ENCODE assay signal across 19 mouse cellular contexts in genomic region chr4:149062406-149063318, GRCm38 (mm10). TPM values are rescaled to one million over a fixed set of nuclear protein-coding genes. Genes with fewer than 3 reads are reported as not detected.
DNase-seq lines count a peak whose midpoint lies in the region; ATAC-seq and TF ChIP-seq lines count a peak whose summit lies in the region.
"Had no signal": no experiment of that assay in that cellular context is flagged by ENCODE, and none has a peak within 500 bp of the region (broad histone marks: within the 10 kb centered on the region; RNA-seq: fewer than 3 reads in every experiment).

No protein-coding gene starts in this region.

- no peak for TF ChIP-seq CTCF in hindbrain, postnatal 0 days (IDR thresholded peaks at IDR 0.05; ENCODE audit: low read depth)
- no peak for TF ChIP-seq CTCF in lung, postnatal 0 days (IDR thresholded peaks at IDR 0.05)
- TF ChIP-seq CTCF in midbrain, postnatal 0 days (IDR thresholded peaks at IDR 0.05), result no peak

- no peaks in the 10 kb centered on the region for H3K27me3 ChIP-seq in hindbrain, embryonic 13.5 days
- no peaks in the 10 kb centered on the region for H3K27me3 ChIP-seq in hindbrain, postnatal 0 days (ENCODE audit: insufficient read depth, low read length)
- H3K27me3 ChIP-seq in lung, postnatal 0 days (replicated peaks; ENCODE audit: insufficient read depth, low read length), result no peaks in the 10 kb centered on the region
- no peaks in the 10 kb centered on the region for H3K27me3 ChIP-seq in neural tube, embryonic 13.5 days
- no peaks in the 10 kb centered on the region for H3K27me3 ChIP-seq in midbrain, postnatal 0 days (ENCODE audit: insufficient read depth, low read length)
- H3K27me3 ChIP-seq: hindbrain, embryonic 12.5 days; liver, embryonic 13.5 days; neural tube, embryonic 12.5 days had no signal

- ATAC-seq in hindbrain, embryonic 13.5 days (ENCODE audit: low FRiP score), result no peak
- ATAC-seq in hindbrain, postnatal 0 days, result no peak
- ATAC-seq in lung, postnatal 0 days, result peak; percentile 75
- no peak for ATAC-seq in neural tube, embryonic 13.5 days (ENCODE audit: low read depth)
- ATAC-seq in midbrain, postnatal 0 days (ENCODE audit: low FRiP score), result no peak
- ATAC-seq: forebrain, embryonic 13.5 days had no signal

- peaks cover 68% of the 10 kb centered on the region for H3K4me1 ChIP-seq in hindbrain, embryonic 13.5 days (replicated peaks)
- H3K4me1 ChIP-seq in hindbrain, postnatal 0 days (ENCODE audit: insufficient read depth, low read length), result peaks cover 12% of the 10 kb centered on the region
- no peaks in the 10 kb centered on the region; the same call in 1 of the 2 replicates for H3K4me1 ChIP-seq in lung, postnatal 0 days (ENCODE audit: insufficient read depth, low read depth, low read length)
- H3K4me1 ChIP-seq in neural tube, embryonic 13.5 days (replicated peaks), result peaks cover 79% of the 10 kb centered on the region
- H3K4me1 ChIP-seq in midbrain, postnatal 0 days (ENCODE audit: insufficient read depth, low read length), result no peaks in the 10 kb centered on the region; the same call in 1 of the 2 replicates

- TF ChIP-seq EP300 in lung, postnatal 0 days (IDR thresholded peaks at IDR 0.05), result no peak

- H3K4me2 ChIP-seq in hindbrain, embryonic 13.5 days, result no peak overlapping the region
- no peak overlapping the region for H3K4me2 ChIP-seq in hindbrain, postnatal 0 days (ENCODE audit: low read depth, low read length)
- H3K4me2 ChIP-seq in lung, postnatal 0 days (replicated peaks; ENCODE audit: low read depth, low read length), result no peak overlapping the region
- H3K4me2 ChIP-seq in neural tube, embryonic 13.5 days, result no peak overlapping the region
- no peak overlapping the region for H3K4me2 ChIP-seq in midbrain, postnatal 0 days (ENCODE audit: low read depth, low read length, poor library complexity, severe bottlenecking)
- H3K4me2 ChIP-seq: forebrain, embryonic 13.5 days; hindbrain, embryonic 12.5 days; liver, embryonic 13.5 days; neural tube, embryonic 12.5 days had no signal

- H3K9ac ChIP-seq in hindbrain, embryonic 13.5 days, result peak overlapping the region; percentile 46; the same call in 1 of the 2 replicates
- no peak overlapping the region for H3K9ac ChIP-seq in hindbrain, postnatal 0 days (replicated peaks; ENCODE audit: low read length)
- no peak overlapping the region for H3K9ac ChIP-seq in lung, postnatal 0 days (replicated peaks; ENCODE audit: low read depth)
- peak overlapping the region; percentile 31; the same call in 1 of the 2 replicates for H3K9ac ChIP-seq in neural tube, embryonic 13.5 days
- H3K9ac ChIP-seq in midbrain, postnatal 0 days (replicated peaks; ENCODE audit: low read length, poor library complexity, severe bottlenecking), result no peak overlapping the region
- H3K9ac ChIP-seq: forebrain, embryonic 13.5 days; hindbrain, embryonic 12.5 days; liver, embryonic 13.5 days; neural tube, embryonic 12.5 days had no signal

- intact Hi-C loops in left cerebral cortex, postnatal 14 days (cut with DNase I), result loop anchor here (5.0 kb wide), 1 partner anchor 320 kb away; no protein-coding TSS in a partner anchor

- DNase-seq in hindbrain, postnatal 0 days (ENCODE audit: low spot score), result no peak
- peak; percentile 72 for DNase-seq in lung, postnatal 0 days (ENCODE audit: low spot score)
- DNase-seq in lung, postnatal 36 days, result no peak
- no peak for DNase-seq in right cerebral cortex, postnatal 25 days
- DNase-seq in left cerebral cortex, postnatal 14 days (ENCODE audit: low spot score in 2 of 2), result no peak
- no peak for DNase-seq in midbrain, postnatal 0 days (ENCODE audit: low spot score)
- DNase-seq: adrenal gland, postnatal 25 days; cerebellum, adult 18-20 months; gastrocnemius, postnatal 14 days; kidney, postnatal 10 days; liver, embryonic 13.5 days; lung, postnatal 10 days; right cerebral cortex, postnatal 4 days had no signal

- peak overlapping the region; percentile 30; the same call in 1 of the 2 replicates for H3K27ac ChIP-seq in hindbrain, embryonic 13.5 days
- no peak overlapping the region for H3K27ac ChIP-seq in hindbrain, postnatal 0 days
- no peak overlapping the region for H3K27ac ChIP-seq in lung, postnatal 0 days (ENCODE audit: low read length)
- peak overlapping the region; percentile 63 for H3K27ac ChIP-seq in neural tube, embryonic 13.5 days (replicated peaks)
- H3K27ac ChIP-seq in midbrain, postnatal 0 days (ENCODE audit: low read depth, low read length), result no peak overlapping the region
- H3K27ac ChIP-seq: forebrain, embryonic 13.5 days; hindbrain, embryonic 12.5 days; left cerebral cortex, adult 2 months; liver, embryonic 13.5 days; neural tube, embryonic 12.5 days had no signal

- no peaks in the 10 kb centered on the region for H3K36me3 ChIP-seq in hindbrain, embryonic 13.5 days
- no peaks in the 10 kb centered on the region for H3K36me3 ChIP-seq in hindbrain, postnatal 0 days (ENCODE audit: insufficient read depth, low read length)
- H3K36me3 ChIP-seq in lung, postnatal 0 days (ENCODE audit: insufficient read depth, low read length), result no peaks in the 10 kb centered on the region
- no peaks in the 10 kb centered on the region for H3K36me3 ChIP-seq in neural tube, embryonic 13.5 days
- H3K36me3 ChIP-seq in midbrain, postnatal 0 days (ENCODE audit: insufficient read depth, low read length), result no peaks in the 10 kb centered on the region
- H3K36me3 ChIP-seq: hindbrain, embryonic 12.5 days; neural tube, embryonic 12.5 days had no signal

- H3K9me3 ChIP-seq in hindbrain, embryonic 13.5 days, result no peaks in the 10 kb centered on the region
- H3K9me3 ChIP-seq in hindbrain, postnatal 0 days (ENCODE audit: low read length), result no peaks in the 10 kb centered on the region
- no peaks in the 10 kb centered on the region for H3K9me3 ChIP-seq in lung, postnatal 0 days (ENCODE audit: low read length)
- H3K9me3 ChIP-seq in neural tube, embryonic 13.5 days, result no peaks in the 10 kb centered on the region
- no peaks in the 10 kb centered on the region for H3K9me3 ChIP-seq in midbrain, postnatal 0 days (ENCODE audit: low read length)
- H3K9me3 ChIP-seq: forebrain, embryonic 13.5 days; hindbrain, embryonic 12.5 days; liver, embryonic 13.5 days; neural tube, embryonic 12.5 days had no signal

- no peak overlapping the region for H3K4me3 ChIP-seq in hindbrain, embryonic 13.5 days
- H3K4me3 ChIP-seq in hindbrain, postnatal 0 days (ENCODE audit: low read length), result no peak overlapping the region
- H3K4me3 ChIP-seq in lung, postnatal 0 days (ENCODE audit: low read depth, low read length), result no peak overlapping the region
- no peak overlapping the region for H3K4me3 ChIP-seq in neural tube, embryonic 13.5 days
- no peak overlapping the region for H3K4me3 ChIP-seq in midbrain, postnatal 0 days (ENCODE audit: low read depth, low read length)
- H3K4me3 ChIP-seq: forebrain, embryonic 13.5 days; hindbrain, embryonic 12.5 days; left cerebral cortex, adult 2 months; liver, embryonic 13.5 days; neural tube, embryonic 12.5 days had no signal

- 55% methylated on average over 21 of the region's 21 CpGs for WGBS in hindbrain, embryonic 13.5 days
- 66% methylated on average over 21 of the region's 21 CpGs for WGBS in hindbrain, postnatal 0 days
- WGBS in lung, postnatal 0 days, result 46% methylated on average over 21 of the region's 21 CpGs
- WGBS in neural tube, embryonic 13.5 days, result 47% methylated on average over 21 of the region's 21 CpGs
- WGBS in midbrain, postnatal 0 days, result 70% methylated on average over 21 of the region's 21 CpGs

RNA-seq across cellular contexts. Expression of gene Pex14, which starts 37.0 kb away (rescaled TPM):
- 52.6 and 57.7 TPM in 2 replicates for polyA plus RNA-seq in hindbrain, embryonic 13.5 days (2015; fragmentation: Nextera tagmentation; extraction: Ambion mirVana)
- total RNA-seq in hindbrain, postnatal 0 days (2014; rRNA removed), result 70.4 and 81.7 TPM in 2 replicates
- 62.1 and 62.9 TPM in 2 replicates for polyA plus RNA-seq in hindbrain, postnatal 0 days (2015; fragmentation: Nextera tagmentation; extraction: Ambion mirVana)
- 38.9 TPM in 2 replicates for polyA plus RNA-seq in lung, postnatal 0 days (2015; fragmentation: Nextera tagmentation; extraction: Ambion mirVana)
- 50.5 and 52.9 TPM in 2 replicates for polyA plus RNA-seq in neural tube, embryonic 13.5 days (2015; fragmentation: Nextera tagmentation; extraction: Ambion mirVana)
- 10 to 100 TPM; 36.5 to 41.7 TPM for total RNA-seq in left cerebral cortex, postnatal 14 days (2021)
- 74.0 and 75.5 TPM in 2 replicates for total RNA-seq in midbrain, postnatal 0 days (2014; rRNA removed)
- polyA plus RNA-seq in midbrain, postnatal 0 days (2015; fragmentation: Nextera tagmentation; extraction: Ambion mirVana), result 62.5 and 67.2 TPM in 2 replicates

RNA-seq across cellular contexts. Expression of gene Dffa, which starts 41.3 kb away (rescaled TPM):
- polyA plus RNA-seq in hindbrain, embryonic 13.5 days (2015; fragmentation: Nextera tagmentation; extraction: Ambion mirVana), result 27.0 and 29.1 TPM in 2 replicates
- 11.4 and 16.6 TPM in 2 replicates for total RNA-seq in hindbrain, postnatal 0 days (2014; rRNA removed)
- polyA plus RNA-seq in hindbrain, postnatal 0 days (2015; fragmentation: Nextera tagmentation; extraction: Ambion mirVana), result 22.9 and 26.9 TPM in 2 replicates
- 21.5 and 22.8 TPM in 2 replicates for polyA plus RNA-seq in lung, postnatal 0 days (2015; fragmentation: Nextera tagmentation; extraction: Ambion mirVana)
- polyA plus RNA-seq in neural tube, embryonic 13.5 days (2015; fragmentation: Nextera tagmentation; extraction: Ambion mirVana), result 32.8 and 35.6 TPM in 2 replicates
- 10 to 100 TPM; 58.3 to 61.6 TPM for total RNA-seq in left cerebral cortex, postnatal 14 days (2021)
- 10.5 and 14.6 TPM in 2 replicates for total RNA-seq in midbrain, postnatal 0 days (2014; rRNA removed)
- 21.6 and 23.3 TPM in 2 replicates for polyA plus RNA-seq in midbrain, postnatal 0 days (2015; fragmentation: Nextera tagmentation; extraction: Ambion mirVana)

Comparison
In these comparisons a context has a peak if more than half of its experiments do, and no peak if none do; other contexts are left out.
1. H3K27ac ChIP-seq: peak in hindbrain, embryonic 13.5 days (single experiment) and neural tube, embryonic 13.5 days (single experiment); none in hindbrain, postnatal 0 days (single experiment), lung, postnatal 0 days (single experiment) and midbrain, postnatal 0 days (single experiment).
2. H3K9ac ChIP-seq: peak in hindbrain, embryonic 13.5 days (single experiment) and neural tube, embryonic 13.5 days (single experiment); none in hindbrain, postnatal 0 days (single experiment), lung, postnatal 0 days (single experiment) and midbrain, postnatal 0 days (single experiment).